Mouse (Mus musculus) ES-E14 (cell line): ENCODE results near the gene Bicdl1. TPM values are rescaled to one million over a fixed set of nuclear protein-coding genes. Genes with fewer than 3 reads are reported as not detected.

Experiments used
- DNase-seq: peaks from one replicate; pipeline ENCODE4 v3.0.0-alpha.2; 2013; ENCODE audit warnings: low read depth, low spot score
- H3K27ac ChIP-seq: 2 replicates; pipeline ENCODE4 v1.5.1; 2012; ENCODE audit warnings: low read depth, mild to moderate bottlenecking, low read length, moderate library complexity, mixed read lengths; ENCODE audit not compliant: poor library complexity, insufficient read depth, severe bottlenecking
- H3K36me3 ChIP-seq: 2 replicates; pipeline ENCODE4 v1.6.1; 2012; ENCODE audit warnings: mild to moderate bottlenecking, low read length, moderate library complexity, mixed read lengths; ENCODE audit not compliant: control insufficient read depth, poor library complexity, insufficient read depth, severe bottlenecking
- H3K4me1 ChIP-seq, 2 experiments: fragments of 150-350 bp in 1 of 2; sonication (generic) in 1 of 2; 2 replicates each; pipeline ENCODE4 v1.6.1; 2012; ENCODE audit warnings: low read length in 2 of 2, mild to moderate bottlenecking in 1 of 2, mixed read lengths in 1 of 2; ENCODE audit not compliant: control insufficient read depth in 2 of 2, insufficient read depth in 2 of 2, poor library complexity in 1 of 2
- H3K4me3 ChIP-seq, 2 experiments: fragments of 150-350 bp in 1 of 2; sonication (generic) in 1 of 2; 2 replicates each; pipeline ENCODE4 v1.5.1; 2012; ENCODE audit warnings: low read length in 2 of 2, low read depth in 1 of 2, mild to moderate bottlenecking in 1 of 2, mixed read lengths in 1 of 2; ENCODE audit not compliant: insufficient read depth in 1 of 2, poor library complexity in 1 of 2, severe bottlenecking in 1 of 2
- H3K9ac ChIP-seq: 2 replicates; pipeline ENCODE4 v1.6.1; 2012; ENCODE audit warnings: low read depth, mild to moderate bottlenecking, low read length, mixed read lengths; ENCODE audit not compliant: poor library complexity, insufficient read depth, severe bottlenecking
- H3K9me3 ChIP-seq: fragments of 150-350 bp; sonication (generic); 2 replicates; pipeline ENCODE4 v1.6.1; 2012; ENCODE audit warnings: low read depth, mild to moderate bottlenecking, low read length; ENCODE audit not compliant: control insufficient read depth, insufficient read depth
- CHD2 ChIP-seq: IDR thresholded peaks from 2 replicates; pipeline ENCODE4 v1.6.1; 2014; ENCODE audit warnings: mild to moderate bottlenecking, low read depth, low read length, inconsistent platforms
- HCFC1 ChIP-seq: IDR thresholded peaks from 2 replicates; pipeline ENCODE4 v1.6.1; 2012; ENCODE audit warnings: low read length, inconsistent platforms, borderline replicate concordance; ENCODE audit not compliant: insufficient read depth
- MAFK ChIP-seq: IDR thresholded peaks from 2 replicates; pipeline ENCODE4 v1.6.1; 2014; ENCODE audit warnings: mild to moderate bottlenecking, low read depth, low read length, inconsistent platforms; ENCODE audit not compliant: insufficient read depth
- ZC3H11A ChIP-seq: IDR thresholded peaks from 2 replicates; pipeline ENCODE4 v1.6.1; 2012; ENCODE audit warnings: low read depth, mild to moderate bottlenecking, inconsistent platforms, low read length, borderline replicate concordance
- ZNF384 ChIP-seq: IDR thresholded peaks from 2 replicates; pipeline ENCODE4 v1.6.1; 2012; ENCODE audit warnings: low read depth, low read length, inconsistent platforms
- in situ Hi-C, 2 experiments: fragments of 600-800 bp; cut with MboI; formaldehyde crosslinking; loops; one replicate each; pipeline ENCODE4 v1.15.1; 2025; ENCODE audit warnings: low sequenced_read_pairs in 2 of 2, inconsistent platforms in 1 of 2; ENCODE audit not compliant: unreplicated experiment in 2 of 2
- total RNA-seq: library from RNA; depleted of rRNA; stranded (reverse); fragments of 300-350 nt; gene quantifications from 2 replicates; pipeline ENCODE4 v1.2.3, GENCODE M21; 2012

The Bicdl1 gene
- total RNA-seq, 1 experiment: 18.5 TPM

- in situ Hi-C loops: no loop called here
- no peaks in the 10 kb centered on the region for H3K9me3 ChIP-seq
- H3K36me3 ChIP-seq: peaks cover 12% of the 10 kb centered on the region; the same call in 1 of the 2 replicates
- no peak overlapping the region for H3K27ac ChIP-seq
- DNase-seq: no peak
- no peak overlapping the region for H3K4me3 ChIP-seq
- H3K9ac ChIP-seq: no peak overlapping the region
- peaks cover 0 to 19% of the 10 kb centered on the region in 2 experiments; a peak in 3 of 4 replicates for H3K4me1 ChIP-seq
- no peak for TF ChIP-seq HCFC1
- no peak for TF ChIP-seq CHD2
- no peak for TF ChIP-seq ZNF384
- no peak for TF ChIP-seq MAFK
- TF ChIP-seq ZC3H11A: no peak
Observed at GRCm38 (mm10) chr5:115634046-115634445, 97.4 kb downstream of the Bicdl1 start.

GRCm38 (mm10) chr5:115633060-115633459, 98.4 kb downstream of the Bicdl1 start:
- no peak for DNase-seq
- in situ Hi-C loops: no loop called here
- Histone ChIP-seq H3K27ac (no peak overlapping the region), H3K4me1 (peaks cover 0 to 19% of the 10 kb centered on the region in 2 experiments; a peak in 3 of 4 replicates), H3K4me3 (peak overlapping the region; percentile 82 to 89; a peak in 3 of 4 replicates), H3K9me3 (no peaks in the 10 kb centered on the region), H3K9ac (peak overlapping the region; percentile 88; the same call in 1 of the 2 replicates), H3K36me3 (peaks cover 5% of the 10 kb centered on the region; the same call in 1 of the 2 replicates)
- TF ChIP-seq HCFC1: no peak
- no peak for TF ChIP-seq MAFK

- in situ Hi-C loops: no loop called here
- H3K36me3 ChIP-seq: peaks cover 5% of the 10 kb centered on the region; the same call in 1 of the 2 replicates
- no peaks in the 10 kb centered on the region for H3K9me3 ChIP-seq
- H3K4me1 ChIP-seq: peaks cover 0 to 19% of the 10 kb centered on the region in 2 experiments; a peak in 3 of 4 replicates
- H3K9ac ChIP-seq: peak overlapping the region; percentile 88
- H3K27ac ChIP-seq: peak overlapping the region; percentile 67
- peak; percentile 29 for DNase-seq
- H3K4me3 ChIP-seq: peak overlapping the region; percentile 82 to 89
- TF ChIP-seq CHD2: peak; percentile 75
- TF ChIP-seq ZNF384: no peak
Observed at GRCm38 (mm10) chr5:115632358-115632714, 99.1 kb downstream of the Bicdl1 start.

- no peaks in the 10 kb centered on the region for H3K9me3 ChIP-seq
- DNase-seq: peak; percentile 85
- TF ChIP-seq ZC3H11A (no peak), HCFC1 (peak; percentile 38; the same call in 1 of the 2 replicates), ZNF384 (no peak), MAFK (no peak)
- H3K4me3 ChIP-seq: peak within 1 kb of the TSS; percentile 82 to 89
- in situ Hi-C loops: no loop called here
- H3K4me1 ChIP-seq: peaks cover 0 to 17% of the 10 kb centered on the region in 2 experiments; a peak in 3 of 4 replicates
- peak within 1 kb of the TSS; percentile 92 for H3K9ac ChIP-seq
- H3K27ac ChIP-seq: peak within 1 kb of the TSS; percentile 67
- peaks cover 5% of the 10 kb centered on the region; the same call in 1 of the 2 replicates for H3K36me3 ChIP-seq
Observed at GRCm38 (mm10) chr5:115631505-115632357, 99.7 kb downstream of the Bicdl1 start, which contains the start of gene Rab35. TSS of gene Rab35 (plus strand) at chr5:115631908.
